Mouse (Mus musculus) cortical plate, adult 2 months (tissue): ENCODE data around the gene Camk1d. TPM values are rescaled to one million over a fixed set of nuclear protein-coding genes. Genes with fewer than 3 reads are reported as not detected.

Experiments
- H3K27ac ChIP-seq: fragments of 200-500 bp; 2 replicates; pipeline ENCODE4 v1.5.1; 2012; ENCODE audit warnings: low read length, control low read depth, inconsistent platforms; ENCODE audit not compliant: insufficient read depth
- H3K4me1 ChIP-seq: fragments of 200-500 bp; 2 replicates; pipeline ENCODE4 v1.6.1; 2011; ENCODE audit warnings: low read length; ENCODE audit not compliant: control insufficient read depth, insufficient read depth
- H3K4me3 ChIP-seq: fragments of 200-500 bp; 2 replicates; pipeline ENCODE4 v1.5.1; 2011; ENCODE audit warnings: mild to moderate bottlenecking, low read length, control low read depth; ENCODE audit not compliant: insufficient read depth
- CTCF ChIP-seq: fragments of 200-500 bp; IDR thresholded peaks from 2 replicates; pipeline ENCODE4 v1.5.1; 2011; ENCODE audit warnings: mild to moderate bottlenecking, control low read depth, low read length; ENCODE audit not compliant: insufficient read depth; ENCODE audit errors: extremely low read depth
- POLR2A ChIP-seq: fragments of 200-500 bp; IDR thresholded peaks from 2 replicates; pipeline ENCODE4 v1.6.1; 2011; ENCODE audit warnings: mild to moderate bottlenecking, low read length, control low read depth; ENCODE audit not compliant: insufficient read depth; ENCODE audit errors: extremely low read depth
- polyA plus RNA-seq: library from polyadenylated mRNA; depleted of rRNA; stranded (reverse); fragments of >200 nt; gene quantifications from 2 replicates; pipeline ENCODE4 v1.2.3, GENCODE M21; 2012

Gene Camk1d
- polyA plus RNA-seq, 1 experiment, result 39.9 TPM

GRCm38 (mm10) chr2:5358049-5358448 lies 356.3 kb downstream of the Camk1d start:
- no peak overlapping the region for H3K27ac ChIP-seq
- TF ChIP-seq POLR2A, result no peak
- no peak for TF ChIP-seq CTCF
- H3K4me1 ChIP-seq, result peaks cover 3% of the 10 kb centered on the region
- no peak overlapping the region for H3K4me3 ChIP-seq

- TF ChIP-seq POLR2A, result no peak
- no peak for TF ChIP-seq CTCF
- no peak overlapping the region for H3K27ac ChIP-seq
- H3K4me1 ChIP-seq, result peaks cover 3% of the 10 kb centered on the region
Measured at GRCm38 (mm10) chr2:5357056-5357455, 357.3 kb downstream of the Camk1d start.

GRCm38 (mm10) chr2:5352821-5353522 lies 361.3 kb downstream of the Camk1d start:
- Histone ChIP-seq H3K4me3 (no peak overlapping the region), H3K4me1 (no peaks in the 10 kb centered on the region; the same call in none of the 2 replicates), H3K27ac (no peak overlapping the region)
- TF ChIP-seq POLR2A (no peak), CTCF (no peak)

More at GRCm38 (mm10) chr2:5357056-5357455, 357.3 kb downstream of the Camk1d start:
- H3K4me3 ChIP-seq, result no peak overlapping the region

- peak overlapping the region; percentile 61; the same call in 1 of the 2 replicates for H3K27ac ChIP-seq
- H3K4me1 ChIP-seq, result peaks cover 5% of the 10 kb centered on the region
- no peak overlapping the region for H3K4me3 ChIP-seq
- TF ChIP-seq POLR2A, result no peak
- TF ChIP-seq CTCF, result no peak
Measured at GRCm38 (mm10) chr2:5345344-5345743, 369.0 kb downstream of the Camk1d start.

GRCm38 (mm10) chr2:5327533-5328250 lies 386.6 kb downstream of the Camk1d start:
- no peaks in the 10 kb centered on the region for H3K4me1 ChIP-seq
- no peak overlapping the region for H3K27ac ChIP-seq
- no peak overlapping the region for H3K4me3 ChIP-seq
- TF ChIP-seq CTCF (no peak), POLR2A (no peak)

- TF ChIP-seq CTCF (no peak), POLR2A (no peak)
- Histone ChIP-seq H3K27ac (no peak overlapping the region), H3K4me3 (no peak overlapping the region), H3K4me1 (no peaks in the 10 kb centered on the region)
Measured at GRCm38 (mm10) chr2:5324806-5325205, 389.5 kb downstream of the Camk1d start.

- TF ChIP-seq CTCF, result no peak
- TF ChIP-seq POLR2A, result no peak
- Histone ChIP-seq H3K4me3 (no peak overlapping the region), H3K4me1 (no peaks in the 10 kb centered on the region; the same call in none of the 2 replicates), H3K27ac (no peak overlapping the region)
Measured at GRCm38 (mm10) chr2:5321660-5322295, 392.5 kb downstream of the Camk1d start.

GRCm38 (mm10) chr2:5319138-5319537 lies 395.2 kb downstream of the Camk1d start:
- TF ChIP-seq CTCF, result no peak
- TF ChIP-seq POLR2A, result no peak
- H3K4me1 ChIP-seq, result no peaks in the 10 kb centered on the region; the same call in none of the 2 replicates

GRCm38 (mm10) chr2:5316763-5317162 lies 397.6 kb downstream of the Camk1d start:
- H3K27ac ChIP-seq, result no peak overlapping the region
- TF ChIP-seq CTCF, result no peak
- no peak for TF ChIP-seq POLR2A
- no peak overlapping the region for H3K4me3 ChIP-seq
- no peaks in the 10 kb centered on the region; the same call in none of the 2 replicates for H3K4me1 ChIP-seq

More at GRCm38 (mm10) chr2:5319138-5319537, 395.2 kb downstream of the Camk1d start:
- no peak overlapping the region for H3K27ac ChIP-seq
- H3K4me3 ChIP-seq, result no peak overlapping the region

- no peaks in the 10 kb centered on the region; the same call in none of the 2 replicates for H3K4me1 ChIP-seq
- no peak overlapping the region for H3K4me3 ChIP-seq
- TF ChIP-seq POLR2A, result no peak
- TF ChIP-seq CTCF, result no peak
- no peak overlapping the region for H3K27ac ChIP-seq
Measured at GRCm38 (mm10) chr2:5316217-5316616, 398.1 kb downstream of the Camk1d start.
